Mouse (Mus musculus): ENCODE data around the gene Nsmce1.

- no peak for TF ChIP-seq CTCF (IDR thresholded peaks at IDR 0.05; ENCODE audit: insufficient read depth, low read length)
- TF ChIP-seq POLR2A (IDR thresholded peaks at IDR 0.05; ENCODE audit: borderline replicate concordance, extremely low read depth, low read depth, low read length), result no peak
Measured at GRCm38 (mm10) chr7:125517470-125517869, 26.1 kb upstream of the Nsmce1 start.

Measured in lung, adult 2 months (tissue).